Mouse (Mus musculus): Measurements from ENCODE around the gene Ggct.

Ggct gene

GRCm38 (mm10) chr6:54992734-54993260, at the start of gene Ggct:
Ggct (minus strand) TSS chr6:54992950.
- peak; percentile 97 for DNase-seq

- no peak for DNase-seq
Observed at GRCm38 (mm10) chr6:55040031-55040430, 47.3 kb upstream of the Ggct start.

GRCm38 (mm10) chr6:55039446-55039783, 46.7 kb upstream of the Ggct start:
- no peak for DNase-seq

GRCm38 (mm10) chr6:55038671-55039445, 46.1 kb upstream of the Ggct start:
- no peak for DNase-seq

- peak; percentile 84 for DNase-seq
Observed at GRCm38 (mm10) chr6:55037799-55038670, 45.3 kb upstream of the Ggct start, which contains the start of gene Gars. Gars (plus strand) TSS chr6:55038007.

- DNase-seq = no peak
Observed at GRCm38 (mm10) chr6:55036731-55037130, 44.0 kb upstream of the Ggct start.

- no peak for DNase-seq
Observed at GRCm38 (mm10) chr6:55027642-55028041, 34.9 kb upstream of the Ggct start.

GRCm38 (mm10) chr6:55021806-55022205, 29.1 kb upstream of the Ggct start:
- no peak for DNase-seq

- DNase-seq = no peak
Observed at GRCm38 (mm10) chr6:55018417-55018816, 25.7 kb upstream of the Ggct start.

GRCm38 (mm10) chr6:55016710-55017583, 24.2 kb upstream of the Ggct start:
- peak; percentile 42 for DNase-seq

- no peak for DNase-seq
Observed at GRCm38 (mm10) chr6:55016236-55016635, 23.5 kb upstream of the Ggct start.

GRCm38 (mm10) chr6:55014184-55014583, 21.4 kb upstream of the Ggct start:
- DNase-seq = no peak

GRCm38 (mm10) chr6:55012516-55012915, 19.8 kb upstream of the Ggct start:
- DNase-seq = no peak

GRCm38 (mm10) chr6:55010330-55011091, 17.8 kb upstream of the Ggct start:
- no peak for DNase-seq

GRCm38 (mm10) chr6:55009391-55010230, 16.9 kb upstream of the Ggct start:
- DNase-seq = no peak

GRCm38 (mm10) chr6:55008401-55008800, 15.7 kb upstream of the Ggct start:
- DNase-seq = no peak

GRCm38 (mm10) chr6:55003559-55003958, 10.8 kb upstream of the Ggct start:
- DNase-seq = no peak

GRCm38 (mm10) chr6:55002438-55002837, 9.7 kb upstream of the Ggct start:
- no peak for DNase-seq

GRCm38 (mm10) chr6:55001320-55001719, 8.6 kb upstream of the Ggct start:
- DNase-seq = no peak

- DNase-seq = no peak
Observed at GRCm38 (mm10) chr6:54997726-54998125, 5.0 kb upstream of the Ggct start.

GRCm38 (mm10) chr6:54996361-54996760, 3.6 kb upstream of the Ggct start:
- no peak for DNase-seq

Data from cerebellum, adult 11 months (tissue).